Mouse (Mus musculus): ENCODE results near the gene Sae1.

GRCm38 (mm10) chr7:16376505-16376904, 11.1 kb downstream of the Sae1 start:
- no peak for TF ChIP-seq POLR2A (IDR thresholded peaks at IDR 0.05; ENCODE audit: borderline replicate concordance, extremely low read depth, low read depth, low read length)
- peak; percentile 44 for TF ChIP-seq CTCF (IDR thresholded peaks at IDR 0.05; ENCODE audit: insufficient read depth, low read length)

Data from lung, adult 2 months (tissue).